Mouse (Mus musculus) neural tube, embryonic 15.5 days (tissue): Measurements from ENCODE around the gene Fbxw2. TPM values are rescaled to one million over a fixed set of nuclear protein-coding genes. Genes with fewer than 3 reads are reported as not detected.
"Not testable (repeated sequence)": the region's sequence is repeated elsewhere in the genome, so short reads cannot be mapped to it uniquely, and the experiment has no call there.

Experiments used
- ATAC-seq: fragments of 200-750 bp; cut with Nextera tagmentation; 2 replicates; pipeline ENCODE4 v1.8.0; 2017; ENCODE audit warnings: mild to moderate bottlenecking, moderate TSS enrichment, moderate library complexity; ENCODE audit not compliant: low FRiP score
- H3K27ac ChIP-seq: fragments of 300-500 bp; sonication (generic); replicated peaks from 2 replicates; pipeline ENCODE4 v1.5.1; 2015; ENCODE audit warnings: mild to moderate bottlenecking, inconsistent platforms
- H3K27me3 ChIP-seq: fragments of 300-500 bp; sonication (generic); replicated peaks from 2 replicates; pipeline ENCODE4 v1.6.1; 2015; ENCODE audit warnings: inconsistent platforms
- H3K36me3 ChIP-seq: fragments of 300-500 bp; sonication (generic); 2 replicates; pipeline ENCODE4 v1.6.1; 2015; ENCODE audit warnings: inconsistent platforms
- H3K4me1 ChIP-seq: fragments of 300-500 bp; sonication (generic); 2 replicates; pipeline ENCODE4 v1.6.1; 2015; ENCODE audit warnings: inconsistent platforms
- H3K4me2 ChIP-seq: fragments of 300-500 bp; sonication (generic); 2 replicates; pipeline ENCODE4 v1.6.1; 2015; ENCODE audit warnings: inconsistent platforms, mild to moderate bottlenecking, moderate library complexity
- H3K4me3 ChIP-seq: fragments of 300-500 bp; sonication (generic); replicated peaks from 2 replicates; pipeline ENCODE4 v1.5.1; 2015; ENCODE audit warnings: mild to moderate bottlenecking, inconsistent platforms
- H3K9ac ChIP-seq: fragments of 300-500 bp; sonication (generic); replicated peaks from 2 replicates; pipeline ENCODE4 v1.6.1; 2015; ENCODE audit warnings: mild to moderate bottlenecking, inconsistent platforms
- H3K9me3 ChIP-seq: fragments of 300-500 bp; sonication (generic); replicated peaks from 2 replicates; pipeline ENCODE4 v1.6.1; 2016; ENCODE audit warnings: inconsistent platforms
- WGBS: fragments of 180-500 bp; shearing (Covaris S2); methylation state at CpG from one replicate; pipeline ENCODE4 v1.1.7; 2015; ENCODE audit warnings: mixed read lengths; 5-methylcytosine and 5-hydroxymethylcytosine counted together
- polyA plus RNA-seq: library from polyadenylated mRNA; unstranded; fragments of >200 nt; fragmentation: Nextera tagmentation; extraction: Ambion mirVana; gene quantifications from 2 replicates; pipeline ENCODE4 v1.2.1, GENCODE M21; 2015

Gene Fbxw2
- polyA plus RNA-seq, 1 experiment from 2014 or later: 102 TPM

DNA sequence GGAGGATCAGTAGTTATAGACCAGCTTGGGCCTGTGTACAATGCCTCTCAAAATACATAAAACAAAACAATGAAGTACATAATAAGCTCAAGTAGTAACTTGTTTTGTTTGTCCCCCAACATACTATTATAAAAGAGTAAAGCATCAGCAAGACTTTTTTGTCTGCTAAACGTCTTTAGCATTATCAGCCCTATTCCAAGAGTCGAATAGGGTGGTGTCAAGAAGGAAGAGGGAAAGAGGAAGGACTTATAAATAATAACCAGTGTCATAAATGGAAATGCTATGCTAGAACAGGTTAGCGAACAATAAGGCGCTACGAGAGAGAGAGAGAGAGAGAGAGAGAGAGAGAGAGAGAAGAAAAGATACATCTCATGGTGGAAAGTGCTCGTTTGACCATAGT, 55.2 kb downstream of the Fbxw2 start:
- Histone ChIP-seq H3K9me3 (no peaks in the 10 kb centered on the region), H3K36me3 (peaks cover 24% of the 10 kb centered on the region), H3K4me1 (peaks cover 42% of the 10 kb centered on the region), H3K27me3 (no peaks in the 10 kb centered on the region), H3K27ac (peak overlapping the region; percentile 92), H3K4me3 (peak overlapping the region; percentile 81), H3K9ac (peak overlapping the region; percentile 83), H3K4me2 (peak overlapping the region; percentile 61)
- 2% methylated on average over 6 of the region's 6 CpGs for WGBS
- ATAC-seq: no peak

DNA sequence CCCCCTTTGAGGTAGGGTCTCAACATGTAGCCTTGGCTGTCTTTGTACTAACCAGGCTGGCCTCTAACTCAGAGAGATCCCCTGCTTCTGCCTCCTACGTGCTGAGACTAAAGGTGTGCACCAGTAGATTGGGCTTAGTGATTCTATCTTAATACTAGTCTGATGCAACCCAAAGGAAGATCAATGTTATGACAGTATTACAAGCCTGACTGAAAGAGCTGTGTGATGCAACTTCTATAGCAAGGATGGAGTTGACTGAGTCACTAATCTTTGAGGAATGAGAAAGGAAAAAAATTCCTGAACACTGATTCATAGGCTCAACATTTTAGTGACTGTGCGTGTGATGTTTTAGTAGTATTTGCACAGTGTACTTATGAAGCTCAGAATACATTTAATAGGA, 56.1 kb downstream of the Fbxw2 start:
- peaks cover 17% of the 10 kb centered on the region for H3K36me3 ChIP-seq
- no peak overlapping the region for H3K27ac ChIP-seq
- ATAC-seq: no peak
- no peaks in the 10 kb centered on the region for H3K27me3 ChIP-seq
- peaks cover 33% of the 10 kb centered on the region for H3K4me1 ChIP-seq
- H3K4me3 ChIP-seq: peak overlapping the region; percentile 81; the same call in 1 of the 2 replicates
- 93% methylated on average over 2 of the region's 2 CpGs for WGBS
- no peak overlapping the region; the same call in 1 of the 2 replicates for H3K9ac ChIP-seq
- no peaks in the 10 kb centered on the region for H3K9me3 ChIP-seq
- peak overlapping the region; percentile 61 for H3K4me2 ChIP-seq

- Histone ChIP-seq H3K36me3 (no peaks in the 10 kb centered on the region), H3K9me3 (no peaks in the 10 kb centered on the region), H3K4me2 (no peak overlapping the region), H3K9ac (no peak overlapping the region), H3K4me3 (no peak overlapping the region), H3K4me1 (no peaks in the 10 kb centered on the region), H3K27ac (no peak overlapping the region), H3K27me3 (no peaks in the 10 kb centered on the region)
- 67% methylated on average over 8 of the region's 12 CpGs for WGBS
- no peak for ATAC-seq
Observed at GRCm38 (mm10) chr2:34764801-34765200, 61.3 kb downstream of the Fbxw2 start.

DNA sequence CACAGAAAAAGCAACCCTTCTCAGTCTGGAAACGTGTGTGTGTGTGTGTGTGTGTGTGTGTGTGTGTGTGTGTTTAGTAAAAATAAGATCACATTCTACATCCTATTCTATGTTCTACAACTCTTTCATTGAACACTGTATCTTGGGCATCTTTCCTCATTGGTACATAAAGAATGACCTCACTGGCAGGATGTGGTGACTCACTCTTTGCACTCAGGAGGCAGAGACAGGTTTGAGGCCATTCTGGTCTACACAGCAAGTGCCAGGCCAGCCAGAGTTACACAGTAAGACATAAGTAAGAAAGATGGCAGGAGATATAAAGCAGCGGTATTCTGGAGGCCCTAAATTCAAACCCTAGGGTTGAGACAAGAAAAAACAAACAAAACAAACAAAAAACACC, 63.2 kb downstream of the Fbxw2 start:
- H3K4me1 ChIP-seq: no peaks in the 10 kb centered on the region
- no peaks in the 10 kb centered on the region for H3K27me3 ChIP-seq
- no peaks in the 10 kb centered on the region for H3K9me3 ChIP-seq
- H3K4me3 ChIP-seq: no peak overlapping the region
- H3K4me2 ChIP-seq: no peak overlapping the region
- H3K36me3 ChIP-seq: no peaks in the 10 kb centered on the region
- WGBS: 78% methylated on average over 2 of the region's 2 CpGs
- H3K9ac ChIP-seq: no peak overlapping the region
- H3K27ac ChIP-seq: no peak overlapping the region
- no peak for ATAC-seq

DNA sequence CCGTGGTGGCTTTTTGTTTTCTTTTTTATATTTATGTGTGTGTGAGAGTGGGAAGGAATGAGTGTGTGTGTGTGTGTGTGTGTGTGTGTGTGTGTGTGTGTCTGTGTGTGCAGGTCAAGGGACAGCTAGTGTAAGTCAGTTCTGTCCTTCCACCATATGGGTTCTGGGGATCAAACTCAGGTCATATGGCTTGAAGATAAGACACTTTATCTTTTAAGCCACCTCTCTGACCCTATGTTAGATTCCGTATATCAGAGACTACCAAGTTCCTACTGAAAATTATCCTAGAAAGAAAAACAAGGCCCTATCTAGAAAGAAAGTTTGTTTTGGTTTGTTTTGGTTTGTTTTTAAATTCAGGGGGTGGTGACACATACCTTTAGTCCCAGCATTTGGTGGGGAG, 63.9 kb downstream of the Fbxw2 start:
- WGBS: 85% methylated on average over 2 of the region's 2 CpGs
- H3K4me1 ChIP-seq: no peaks in the 10 kb centered on the region
- no peaks in the 10 kb centered on the region for H3K9me3 ChIP-seq
- no peak overlapping the region for H3K4me3 ChIP-seq
- no peak overlapping the region for H3K27ac ChIP-seq
- H3K4me2 ChIP-seq: no peak overlapping the region
- ATAC-seq: no peak
- no peaks in the 10 kb centered on the region for H3K36me3 ChIP-seq
- H3K9ac ChIP-seq: no peak overlapping the region
- H3K27me3 ChIP-seq: no peaks in the 10 kb centered on the region

GRCm38 (mm10) chr2:34761272-34761671, 64.8 kb downstream of the Fbxw2 start:
- not testable (repeated sequence) for H3K4me3 ChIP-seq, ATAC-seq, H3K9me3 ChIP-seq, H3K4me1 ChIP-seq, H3K9ac ChIP-seq, H3K4me2 ChIP-seq, H3K27me3 ChIP-seq, H3K36me3 ChIP-seq, H3K27ac ChIP-seq
- 90% methylated on average over 5 of the region's 5 CpGs for WGBS

DNA sequence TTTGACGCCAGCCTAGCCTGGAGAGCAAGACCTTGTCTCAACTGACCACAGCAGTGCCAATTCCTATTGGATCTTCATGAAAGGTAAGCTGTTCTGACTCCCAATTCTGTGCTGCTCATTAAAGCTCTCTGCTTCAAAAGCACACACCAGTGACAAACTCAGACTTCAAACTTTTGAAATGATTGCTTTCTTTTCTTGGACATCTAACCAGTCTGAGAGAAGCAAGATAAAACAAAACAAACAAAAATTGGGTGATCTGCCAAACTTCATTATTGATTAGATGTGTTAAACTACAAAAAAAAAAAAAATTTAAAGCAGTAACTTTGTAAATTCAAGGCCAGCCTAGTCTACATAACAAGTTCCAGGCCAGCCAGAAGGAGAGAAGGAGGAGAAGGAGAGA, 68.8 kb downstream of the Fbxw2 start:
- no peak for ATAC-seq
- peaks cover 12% of the 10 kb centered on the region for H3K4me1 ChIP-seq
- H3K27me3 ChIP-seq: no peaks in the 10 kb centered on the region
- H3K4me3 ChIP-seq: no peak overlapping the region
- H3K4me2 ChIP-seq: no peak overlapping the region
- H3K27ac ChIP-seq: no peak overlapping the region
- no peaks in the 10 kb centered on the region for H3K36me3 ChIP-seq
- no peak overlapping the region for H3K9ac ChIP-seq
- 69% methylated on average over 1 of the region's 1 CpGs for WGBS
- no peaks in the 10 kb centered on the region for H3K9me3 ChIP-seq

GRCm38 (mm10) chr2:34754551-34755358, 71.4 kb downstream of the Fbxw2 start, which contains the start of gene Gapvd1:
Gene Gapvd1 (minus strand): TSS chr2:34755232.
- Histone ChIP-seq H3K36me3 (no peaks in the 10 kb centered on the region), H3K4me3 (peak within 1 kb of the TSS; percentile 95), H3K4me2 (peak within 1 kb of the TSS; percentile 61), H3K9me3 (no peaks in the 10 kb centered on the region), H3K9ac (peak within 1 kb of the TSS; percentile 97), H3K4me1 (peaks cover 29% of the 10 kb centered on the region), H3K27me3 (no peaks in the 10 kb centered on the region), H3K27ac (peak within 1 kb of the TSS; percentile 95)
- WGBS: 1% methylated on average over 13 of the region's 14 CpGs
- peak; percentile 40 for ATAC-seq

Other genes with a start within 250 kb of the Fbxw2 start
- 102 and 105 TPM in 2 replicates for gene Gapvd1, start 71.1 kb downstream of the Fbxw2 start, polyA plus RNA-seq
- 475 and 549 TPM in 2 replicates for gene Hspa5, start 54.3 kb downstream of the Fbxw2 start, polyA plus RNA-seq
- gene Rabepk, start 26.4 kb downstream of the Fbxw2 start, polyA plus RNA-seq: 23.2 and 31.7 TPM in 2 replicates
- gene Gm34653, start 6.7 kb upstream of the Fbxw2 start, polyA plus RNA-seq: not detected in 2 replicates
- 0.32 and 1.2 TPM in 2 replicates for gene Cutal, start 48.1 kb upstream of the Fbxw2 start, polyA plus RNA-seq
- 88.9 and 97.3 TPM in 2 replicates for gene Psmd5, start 48.7 kb upstream of the Fbxw2 start, polyA plus RNA-seq
- 2.2 and 3.5 TPM in 2 replicates for gene Phf19, start 87.7 kb upstream of the Fbxw2 start, polyA plus RNA-seq
- 3.9 and 5.4 TPM in 2 replicates for gene Traf1, start 135.5 kb upstream of the Fbxw2 start, polyA plus RNA-seq
- 0.61 and 0.68 TPM in 2 replicates for gene Hc, start 235.1 kb upstream of the Fbxw2 start, polyA plus RNA-seq